Mouse (Mus musculus) layer of hippocampus, adult 8-10 months (tissue): ENCODE results near the gene Daw1. TPM values are rescaled to one million over a fixed set of nuclear protein-coding genes. Genes with fewer than 3 reads are reported as not detected.

Source experiments
- DNase-seq, 2 experiments: peaks; one replicate each; pipeline ENCODE4 v3.0.0; 2022; ENCODE audit warnings: low spot score in 2 of 2
- total RNA-seq, 4 experiments: library from RNA; stranded (reverse); gene quantifications; 2 replicates each; pipeline ENCODE4 v1.2.4; 2022

Daw1 gene
- total RNA-seq = 1 to 10 TPM in 2 of 4 experiments, under 1 TPM in 2; 0.66 to 1.6 (median 1.1) TPM

GRCm38 (mm10) chr1:83159603-83160002 lies at the start of gene Daw1:
Gene Daw1 (plus strand): TSS chr1:83159752.
- DNase-seq = peak; percentile 41 to 53

- DNase-seq = no peak
Measured at GRCm38 (mm10) chr1:83110992-83111391, 48.6 kb upstream of the Daw1 start.

- DNase-seq = peak; percentile 3 to 7
Measured at GRCm38 (mm10) chr1:83111726-83112125, 47.8 kb upstream of the Daw1 start.

GRCm38 (mm10) chr1:83116447-83117137 lies 43.0 kb upstream of the Daw1 start, which contains the start of gene Ccl20:
Gene Ccl20 (plus strand): TSS chr1:83116766.
- DNase-seq = no peak

GRCm38 (mm10) chr1:83117217-83117616 lies 42.3 kb upstream of the Daw1 start:
- no peak for DNase-seq

GRCm38 (mm10) chr1:83117661-83118060 lies 41.9 kb upstream of the Daw1 start:
- DNase-seq = peak; percentile 4 to 8

- no peak for DNase-seq
Measured at GRCm38 (mm10) chr1:83119903-83120302, 39.6 kb upstream of the Daw1 start.

- no peak for DNase-seq
Measured at GRCm38 (mm10) chr1:83120312-83120711, 39.2 kb upstream of the Daw1 start.

- DNase-seq = no peak
Measured at GRCm38 (mm10) chr1:83123201-83123600, 36.4 kb upstream of the Daw1 start.

- no peak for DNase-seq
Measured at GRCm38 (mm10) chr1:83135829-83136228, 23.7 kb upstream of the Daw1 start.

- no peak for DNase-seq
Measured at GRCm38 (mm10) chr1:83137847-83138246, 21.7 kb upstream of the Daw1 start.

GRCm38 (mm10) chr1:83138721-83139120 lies 20.8 kb upstream of the Daw1 start:
- no peak for DNase-seq

- no peak for DNase-seq
Measured at GRCm38 (mm10) chr1:83141510-83141909, 18.0 kb upstream of the Daw1 start.

GRCm38 (mm10) chr1:83142055-83142454 lies 17.5 kb upstream of the Daw1 start:
- no peak for DNase-seq

- DNase-seq = no peak
Measured at GRCm38 (mm10) chr1:83146547-83146946, 13.0 kb upstream of the Daw1 start.

- DNase-seq = no peak
Measured at GRCm38 (mm10) chr1:83150227-83150626, 9.3 kb upstream of the Daw1 start.

- DNase-seq = peak; percentile 22 to 48
Measured at GRCm38 (mm10) chr1:83152961-83153360, 6.6 kb upstream of the Daw1 start.

GRCm38 (mm10) chr1:83156876-83157275 lies 2.7 kb upstream of the Daw1 start:
- DNase-seq = no peak

GRCm38 (mm10) chr1:83161658-83162057 lies 2.1 kb downstream of the Daw1 start:
- no peak for DNase-seq

- DNase-seq = no peak
Measured at GRCm38 (mm10) chr1:83164027-83164426, 4.5 kb downstream of the Daw1 start.

- DNase-seq = no peak
Measured at GRCm38 (mm10) chr1:83169158-83169557, 9.6 kb downstream of the Daw1 start.

- DNase-seq = no peak
Measured at GRCm38 (mm10) chr1:83175985-83176384, 16.4 kb downstream of the Daw1 start.

- DNase-seq = no peak
Measured at GRCm38 (mm10) chr1:83179531-83179930, 20.0 kb downstream of the Daw1 start.
